Mouse (Mus musculus): Measurements from ENCODE around the gene Plin2.

GRCm38 (mm10) chr4:86690194-86690593, 20.3 kb upstream of the Plin2 start:
- TF ChIP-seq CTCF (IDR thresholded peaks at IDR 0.05; ENCODE audit: control insufficient read depth, insufficient read depth, insufficient replicate concordance, low read depth, low read length) (no peak), POLR2A (IDR thresholded peaks at IDR 0.05; ENCODE audit: control insufficient read depth, low read depth, low read length) (no peak)
